In genomic region chr7:97696506-97697254, GRCm38 (mm10) we compare ENCODE assay signal across 8 mouse cellular contexts. TPM values are rescaled to one million over a fixed set of nuclear protein-coding genes. Genes with fewer than 3 reads are reported as not detected.
A peak's percentile ranks its signal among the peaks of the same experiment; 100 is the strongest.
DNase-seq lines count a peak whose midpoint lies in the region; ATAC-seq and TF ChIP-seq lines count a peak whose summit lies in the region.

Gene Clns1a, plus strand, starts transcription at chr7:97696634.

- H3K9ac ChIP-seq in embryonic facial prominence, embryonic 14.5 days (ENCODE audit: low read depth, low read length) = peak within 1 kb of the TSS; percentile 95
- H3K9ac ChIP-seq in limb, embryonic 14.5 days (ENCODE audit: low read depth, low read length, severe bottlenecking) = peak within 1 kb of the TSS; percentile 74
- peak within 1 kb of the TSS; percentile 94 for H3K9ac ChIP-seq in midbrain, postnatal 0 days (replicated peaks; ENCODE audit: low read length, poor library complexity, severe bottlenecking)

- no peaks in the 10 kb centered on the region for H3K27me3 ChIP-seq in embryonic facial prominence, embryonic 14.5 days (replicated peaks; ENCODE audit: control insufficient read depth, insufficient read depth, low read length)
- H3K27me3 ChIP-seq in limb, embryonic 14.5 days (ENCODE audit: control insufficient read depth, insufficient read depth, low read length) = no peaks in the 10 kb centered on the region
- H3K27me3 ChIP-seq in midbrain, postnatal 0 days (ENCODE audit: insufficient read depth, low read length) = no peaks in the 10 kb centered on the region

- no peaks in the 10 kb centered on the region for H3K9me3 ChIP-seq in embryonic facial prominence, embryonic 14.5 days (ENCODE audit: control insufficient read depth, low read length)
- peaks cover 3% of the 10 kb centered on the region; the same call in 1 of the 2 replicates for H3K9me3 ChIP-seq in limb, embryonic 14.5 days (ENCODE audit: control insufficient read depth, low read length)
- H3K9me3 ChIP-seq in midbrain, postnatal 0 days (ENCODE audit: low read length) = no peaks in the 10 kb centered on the region

- DNase-seq in 3T3-L1 (ENCODE audit: low read depth, low spot score) = peak; percentile 91
- DNase-seq in adrenal gland, postnatal 4 days (ENCODE audit: low spot score in 2 of 2) = peak; percentile 77 to 78
- peak; percentile 97 for DNase-seq in embryonic facial prominence, embryonic 14.5 days (ENCODE audit: low spot score)
- DNase-seq in heart, adult 8-10 months (ENCODE audit: low spot score) = peak; percentile 94
- peak; percentile 94 for DNase-seq in kidney, adult 9 months
- DNase-seq in limb, embryonic 14.5 days (ENCODE audit: low spot score) = peak; percentile 96
- DNase-seq in midbrain, postnatal 0 days (ENCODE audit: low spot score) = peak; percentile 97
- peak; percentile 74 to 82 for DNase-seq in spleen, postnatal 14 days (ENCODE audit: low spot score in 2 of 2)

- H3K4me1 ChIP-seq in embryonic facial prominence, embryonic 14.5 days (ENCODE audit: control insufficient read depth, insufficient read depth, low read length) = peaks cover 12% of the 10 kb centered on the region
- peaks cover 9% of the 10 kb centered on the region for H3K4me1 ChIP-seq in limb, embryonic 14.5 days (ENCODE audit: control insufficient read depth, insufficient read depth, low read length)
- H3K4me1 ChIP-seq in midbrain, postnatal 0 days (ENCODE audit: insufficient read depth, low read length) = peaks cover 7% of the 10 kb centered on the region

- TF ChIP-seq CTCF in midbrain, postnatal 0 days (IDR thresholded peaks at IDR 0.05) = no peak

- peak within 1 kb of the TSS; percentile 57 for H3K4me2 ChIP-seq in embryonic facial prominence, embryonic 14.5 days (ENCODE audit: low read depth, low read length)
- H3K4me2 ChIP-seq in limb, embryonic 14.5 days (replicated peaks; ENCODE audit: low read depth, low read length, severe bottlenecking) = peak within 1 kb of the TSS; percentile 79
- peak within 1 kb of the TSS; percentile 74 for H3K4me2 ChIP-seq in midbrain, postnatal 0 days (ENCODE audit: low read depth, low read length, poor library complexity, severe bottlenecking)

- peak within 1 kb of the TSS; percentile 97 for H3K4me3 ChIP-seq in embryonic facial prominence, embryonic 14.5 days (ENCODE audit: low read depth, low read length)
- H3K4me3 ChIP-seq in limb, embryonic 14.5 days (replicated peaks; ENCODE audit: low read length) = peak within 1 kb of the TSS; percentile 59
- H3K4me3 ChIP-seq in midbrain, postnatal 0 days (ENCODE audit: low read depth, low read length) = peak within 1 kb of the TSS; percentile 99

- H3K27ac ChIP-seq in embryonic facial prominence, embryonic 14.5 days (replicated peaks; ENCODE audit: low read depth, low read length) = peak within 1 kb of the TSS; percentile 84
- peak within 1 kb of the TSS; percentile 79 for H3K27ac ChIP-seq in limb, embryonic 14.5 days (replicated peaks; ENCODE audit: low read depth, low read length)
- H3K27ac ChIP-seq in midbrain, postnatal 0 days (ENCODE audit: low read depth, low read length) = peak within 1 kb of the TSS; percentile 88

- peak; percentile 64; the same call in 1 of the 2 replicates for TF ChIP-seq POLR2A in limb, embryonic 14.5 days (IDR thresholded peaks at IDR 0.05; ENCODE audit: borderline replicate concordance, extremely low read depth, insufficient read depth, insufficient read length)

- peaks cover 13% of the 10 kb centered on the region; the same call in 1 of the 2 replicates for H3K36me3 ChIP-seq in embryonic facial prominence, embryonic 14.5 days (ENCODE audit: control insufficient read depth, insufficient read depth, low read length)
- H3K36me3 ChIP-seq in limb, embryonic 14.5 days (ENCODE audit: control insufficient read depth, insufficient read depth, low read length) = peaks cover 5% of the 10 kb centered on the region; the same call in 1 of the 2 replicates
- no peaks in the 10 kb centered on the region for H3K36me3 ChIP-seq in midbrain, postnatal 0 days (ENCODE audit: insufficient read depth, low read length)

- under 1% methylated on average over 49 of the region's 63 CpGs for WGBS in embryonic facial prominence, embryonic 14.5 days
- WGBS in limb, embryonic 14.5 days = under 1% methylated on average over 62 of the region's 63 CpGs
- WGBS in midbrain, postnatal 0 days = under 1% methylated on average over 63 of the region's 63 CpGs

- ATAC-seq in embryonic facial prominence, embryonic 14.5 days (ENCODE audit: low read depth) = peak; percentile 98
- peak; percentile 99 for ATAC-seq in limb, embryonic 14.5 days (ENCODE audit: low FRiP score, low read depth)
- peak; percentile 98 for ATAC-seq in midbrain, postnatal 0 days (ENCODE audit: low FRiP score)

RNA-seq across cellular contexts. Expression of gene Clns1a, which starts in this region (rescaled TPM):
- total RNA-seq in adrenal gland, postnatal 4 days (2021) = 10 to 100 TPM; 67.6 to 68.5 TPM
- 162 and 182 TPM in 2 replicates for polyA plus RNA-seq in embryonic facial prominence, embryonic 14.5 days (2014; fragmentation: Nextera tagmentation; extraction: Ambion mirVana)
- 10 to 100 TPM; 27.4 to 29.8 (median 28.3) TPM for total RNA-seq in heart, adult 8-10 months (2022)
- polyA plus RNA-seq in limb, embryonic 14.5 days (2012; rRNA removed) = 98.5 and 107 TPM in 2 replicates
- polyA plus RNA-seq in limb, embryonic 14.5 days (2014; fragmentation: Nextera tagmentation; extraction: Ambion mirVana) = 193 and 199 TPM in 2 replicates
- total RNA-seq in midbrain, postnatal 0 days (2014; rRNA removed) = 90.2 and 101 TPM in 2 replicates
- 157 and 162 TPM in 2 replicates for polyA plus RNA-seq in midbrain, postnatal 0 days (2015; fragmentation: Nextera tagmentation; extraction: Ambion mirVana)

Comparison
In these comparisons a context has a peak if more than half of its experiments do, and no peak if none do; other contexts are left out.
1. Peak in every context shown above with its lines: DNase-seq, ATAC-seq, H3K4me3 ChIP-seq and H3K27ac ChIP-seq.